Mouse (Mus musculus): ENCODE data around the gene Rnf8. TPM values are rescaled to one million over a fixed set of nuclear protein-coding genes. Genes with fewer than 3 reads are reported as not detected.

The Rnf8 gene
- polyA plus RNA-seq, 1 experiment from 2014 or later: 75.3 TPM

DNA sequence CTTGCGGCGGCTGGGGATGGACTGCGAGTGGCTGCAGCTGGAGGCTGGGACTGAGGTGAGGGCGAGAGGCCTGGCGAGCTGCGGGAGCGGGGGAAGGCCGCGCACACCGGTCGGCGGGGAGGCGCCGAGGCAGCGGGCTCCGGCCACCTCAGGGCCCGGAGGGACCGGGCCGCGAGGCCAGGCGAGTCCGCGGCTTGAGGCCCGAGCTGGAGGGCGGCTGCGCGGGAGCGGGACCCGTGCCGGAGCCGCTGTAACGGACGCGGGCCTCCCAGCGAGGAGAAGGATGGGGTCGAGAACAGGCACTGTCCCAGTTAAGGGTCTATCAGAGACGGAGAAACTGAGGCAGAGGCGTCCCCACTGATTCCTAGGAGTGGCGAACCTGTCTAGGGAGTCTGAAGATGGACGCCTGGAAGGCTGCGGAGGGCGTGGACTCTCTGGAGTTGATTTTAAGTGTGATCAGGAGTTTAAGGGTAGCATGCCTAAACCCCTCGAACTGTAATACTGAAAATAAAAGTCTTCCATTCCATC lies 498 bp downstream of the Rnf8 start:
- H3K36me3 ChIP-seq (ENCODE audit: control insufficient read depth, insufficient read depth, low read length): peaks cover 9% of the 10 kb centered on the region; the same call in 1 of the 2 replicates
- H3K9ac ChIP-seq (ENCODE audit: low read depth, low read length): peak overlapping the region; percentile 92
- H3K9me3 ChIP-seq (replicated peaks; ENCODE audit: control insufficient read depth, low read length, poor library complexity, severe bottlenecking): no peaks in the 10 kb centered on the region
- peak overlapping the region; percentile 95 for H3K4me3 ChIP-seq (ENCODE audit: low read depth, low read length)
- peak overlapping the region; percentile 87 for H3K4me2 ChIP-seq (ENCODE audit: low read length)
- WGBS: under 1% methylated on average over 42 of the region's 43 CpGs
- H3K27ac ChIP-seq (ENCODE audit: low read length): peak overlapping the region; percentile 93
- H3K27me3 ChIP-seq (ENCODE audit: control insufficient read depth, insufficient read depth, low read depth, low read length): no peaks in the 10 kb centered on the region
- H3K4me1 ChIP-seq (ENCODE audit: control insufficient read depth, insufficient read depth, low read length): peaks cover 23% of the 10 kb centered on the region
- ATAC-seq: no peak; the same call in 1 of the 2 replicates

DNA sequence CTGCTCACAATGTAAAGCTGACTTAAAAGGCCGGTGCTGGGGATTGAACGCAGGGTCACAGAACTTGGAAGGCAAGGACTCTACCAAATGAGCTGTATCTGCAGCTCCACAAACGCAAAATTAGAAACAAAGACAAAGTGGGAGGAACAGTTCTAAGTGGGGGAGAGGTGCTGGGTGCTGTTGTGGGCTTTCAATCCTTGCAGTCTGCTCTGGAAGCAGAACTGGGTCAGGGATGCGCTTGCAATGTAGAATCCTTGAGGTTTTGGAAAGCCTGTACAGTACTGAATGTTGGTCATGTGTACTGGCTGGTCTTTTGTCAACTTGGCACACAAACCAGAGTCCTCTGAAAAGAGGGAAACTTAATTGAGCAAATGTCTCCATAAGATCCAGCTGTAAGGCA lies 1.0 kb downstream of the Rnf8 start:
- Histone ChIP-seq H3K9me3 (replicated peaks; ENCODE audit: control insufficient read depth, low read length, poor library complexity, severe bottlenecking) (no peaks in the 10 kb centered on the region), H3K4me1 (ENCODE audit: control insufficient read depth, insufficient read depth, low read length) (peaks cover 23% of the 10 kb centered on the region), H3K4me2 (ENCODE audit: low read length) (peak overlapping the region; percentile 87), H3K36me3 (ENCODE audit: control insufficient read depth, insufficient read depth, low read length) (peaks cover 9% of the 10 kb centered on the region; the same call in 1 of the 2 replicates), H3K27me3 (ENCODE audit: control insufficient read depth, insufficient read depth, low read depth, low read length) (no peaks in the 10 kb centered on the region), H3K9ac (ENCODE audit: low read depth, low read length) (peak overlapping the region; percentile 92), H3K27ac (ENCODE audit: low read length) (0 out of 2 replicates have a peak overlapping the region, but pooled peaks have one; percentile 93), H3K4me3 (ENCODE audit: low read depth, low read length) (peak overlapping the region; percentile 95)
- WGBS: 12% methylated on average over 4 of the region's 4 CpGs
- no peak for ATAC-seq

DNA sequence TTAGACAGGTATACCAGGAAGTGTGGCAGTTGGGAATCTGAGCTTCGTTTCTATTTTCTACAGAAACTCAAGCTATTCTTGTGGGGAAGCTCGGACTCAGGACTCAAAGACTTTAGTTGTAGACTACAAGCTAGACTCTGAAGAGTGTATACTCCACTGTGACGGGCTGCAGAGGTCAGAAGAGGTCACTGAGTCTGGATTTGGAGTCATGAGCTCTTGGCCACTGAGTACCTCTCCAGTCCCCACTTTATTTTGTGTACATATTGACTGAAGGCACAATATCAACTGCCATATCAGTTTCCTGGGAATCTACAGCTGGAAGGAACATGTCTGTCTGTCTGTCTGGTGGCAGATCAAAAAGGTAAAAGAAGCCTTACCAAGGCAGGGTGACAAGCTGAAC lies 4.6 kb downstream of the Rnf8 start:
- 94% methylated on average over 3 of the region's 3 CpGs for WGBS
- H3K36me3 ChIP-seq (ENCODE audit: control insufficient read depth, insufficient read depth, low read length): peaks cover 27% of the 10 kb centered on the region
- H3K4me2 ChIP-seq (ENCODE audit: low read length): no peak overlapping the region
- no peak overlapping the region for H3K27ac ChIP-seq (ENCODE audit: low read length)
- H3K4me1 ChIP-seq (ENCODE audit: control insufficient read depth, insufficient read depth, low read length): peaks cover 20% of the 10 kb centered on the region
- H3K9me3 ChIP-seq (replicated peaks; ENCODE audit: control insufficient read depth, low read length, poor library complexity, severe bottlenecking): no peaks in the 10 kb centered on the region
- H3K4me3 ChIP-seq (ENCODE audit: low read depth, low read length): no peak overlapping the region
- no peak for ATAC-seq
- H3K27me3 ChIP-seq (ENCODE audit: control insufficient read depth, insufficient read depth, low read depth, low read length): no peaks in the 10 kb centered on the region
- H3K9ac ChIP-seq (ENCODE audit: low read depth, low read length): no peak overlapping the region

DNA sequence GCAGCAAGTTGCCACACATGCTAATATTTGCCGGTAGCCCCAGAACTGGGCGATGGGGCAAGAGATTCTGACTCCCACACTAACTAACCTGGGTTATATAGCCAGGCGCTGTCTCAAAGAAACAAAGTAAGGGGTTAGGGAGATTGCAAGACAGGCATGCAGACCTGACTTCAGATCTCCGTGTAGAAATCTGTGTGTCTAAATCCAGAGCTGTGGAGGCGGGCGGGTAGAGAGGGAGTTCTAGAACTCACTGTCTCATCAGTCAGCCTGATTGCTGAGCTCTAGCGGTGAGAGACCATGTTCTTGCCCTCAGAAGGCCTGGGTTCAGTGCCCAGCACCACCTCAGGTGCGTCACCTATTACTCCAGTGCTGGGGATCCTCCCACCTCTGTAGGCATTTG lies 8.9 kb downstream of the Rnf8 start:
- WGBS: 94% methylated on average over 8 of the region's 8 CpGs
- H3K9ac ChIP-seq (ENCODE audit: low read depth, low read length): no peak overlapping the region
- peaks cover 55% of the 10 kb centered on the region for H3K36me3 ChIP-seq (ENCODE audit: control insufficient read depth, insufficient read depth, low read length)

DNA sequence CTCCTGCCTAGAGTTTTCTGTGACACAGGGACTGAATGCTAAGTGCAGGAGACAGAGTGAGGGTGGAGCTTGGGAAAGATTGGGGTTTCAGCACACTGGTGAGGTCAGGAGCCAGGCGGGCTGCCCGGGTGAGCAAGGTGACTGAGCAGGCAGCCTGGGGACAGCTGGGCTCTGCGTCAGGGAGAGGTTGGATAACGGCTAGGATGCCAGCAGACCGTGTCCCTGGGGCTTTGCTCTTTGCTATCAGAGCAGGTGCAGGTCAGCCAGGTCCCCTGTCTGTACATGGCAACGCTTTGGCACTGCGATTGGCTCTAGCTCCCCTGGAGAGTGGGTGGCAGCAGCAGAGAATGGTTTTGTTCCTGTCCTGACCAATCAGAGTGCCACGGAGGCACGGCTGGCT lies 12.7 kb downstream of the Rnf8 start:
- H3K4me2 ChIP-seq (ENCODE audit: low read length): no peak overlapping the region
- H3K4me1 ChIP-seq (ENCODE audit: control insufficient read depth, insufficient read depth, low read length): no peaks in the 10 kb centered on the region
- no peak overlapping the region for H3K9ac ChIP-seq (ENCODE audit: low read depth, low read length)
- H3K27ac ChIP-seq (ENCODE audit: low read length): no peak overlapping the region
- H3K9me3 ChIP-seq (replicated peaks; ENCODE audit: control insufficient read depth, low read length, poor library complexity, severe bottlenecking): no peaks in the 10 kb centered on the region
- H3K4me3 ChIP-seq (ENCODE audit: low read depth, low read length): no peak overlapping the region
- no peaks in the 10 kb centered on the region for H3K27me3 ChIP-seq (ENCODE audit: control insufficient read depth, insufficient read depth, low read depth, low read length)
- ATAC-seq: no peak
- WGBS: 90% methylated on average over 9 of the region's 9 CpGs
- H3K36me3 ChIP-seq (ENCODE audit: control insufficient read depth, insufficient read depth, low read length): peaks cover 53% of the 10 kb centered on the region

More for the DNA sequence above, 8.9 kb downstream of the Rnf8 start:
- no peak overlapping the region for H3K4me2 ChIP-seq (ENCODE audit: low read length)
- no peaks in the 10 kb centered on the region for H3K4me1 ChIP-seq (ENCODE audit: control insufficient read depth, insufficient read depth, low read length)
- H3K4me3 ChIP-seq (ENCODE audit: low read depth, low read length): no peak overlapping the region
- H3K9me3 ChIP-seq (replicated peaks; ENCODE audit: control insufficient read depth, low read length, poor library complexity, severe bottlenecking): no peaks in the 10 kb centered on the region
- H3K27me3 ChIP-seq (ENCODE audit: control insufficient read depth, insufficient read depth, low read depth, low read length): no peaks in the 10 kb centered on the region
- no peak overlapping the region for H3K27ac ChIP-seq (ENCODE audit: low read length)
- ATAC-seq: no peak

DNA sequence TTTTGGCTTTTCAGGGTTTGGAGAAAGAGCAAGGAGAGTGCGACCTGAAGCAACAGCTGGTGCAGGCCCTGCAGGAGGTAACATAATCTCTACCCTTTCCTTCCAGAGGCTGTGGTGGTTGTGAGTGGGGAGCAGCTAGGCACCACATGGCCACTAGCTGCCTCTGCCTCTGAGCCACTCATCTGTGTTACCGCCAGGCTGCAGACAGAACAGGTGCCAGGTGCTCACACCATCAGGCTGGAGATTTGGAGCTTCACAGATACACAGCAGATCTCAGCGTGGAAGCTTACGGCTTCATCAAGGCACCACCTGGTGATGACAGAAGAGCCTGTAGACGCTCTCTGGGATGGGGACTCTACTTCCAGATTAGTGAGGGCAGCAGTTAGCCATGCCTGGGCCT lies 14.4 kb downstream of the Rnf8 start:
- H3K9ac ChIP-seq (ENCODE audit: low read depth, low read length): no peak overlapping the region

DNA sequence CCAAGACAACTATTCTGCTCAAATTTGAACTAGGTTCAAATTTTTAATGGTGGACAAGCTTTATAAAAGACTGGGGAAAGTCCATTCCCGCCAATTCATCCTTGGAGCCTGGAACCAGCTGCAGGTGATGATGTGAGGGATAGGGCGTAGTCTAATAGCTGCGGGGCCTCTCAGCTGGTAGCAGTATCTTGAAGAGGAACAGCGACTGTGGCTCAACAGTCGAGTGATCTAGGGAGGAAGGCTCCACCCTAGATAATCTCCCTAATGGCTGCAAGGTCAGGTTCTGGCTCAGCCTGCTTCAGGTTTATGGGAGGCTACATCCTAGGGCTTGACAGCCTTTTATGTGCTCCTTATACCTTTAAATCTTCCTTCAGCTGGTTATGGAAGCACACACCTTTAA lies 15.0 kb downstream of the Rnf8 start:
- H3K4me2 ChIP-seq (ENCODE audit: low read length): no peak overlapping the region
- H3K4me3 ChIP-seq (ENCODE audit: low read depth, low read length): no peak overlapping the region
- H3K4me1 ChIP-seq (ENCODE audit: control insufficient read depth, insufficient read depth, low read length): no peaks in the 10 kb centered on the region
- no peak overlapping the region for H3K9ac ChIP-seq (ENCODE audit: low read depth, low read length)
- no peak for ATAC-seq
- no peaks in the 10 kb centered on the region for H3K27me3 ChIP-seq (ENCODE audit: control insufficient read depth, insufficient read depth, low read depth, low read length)
- 91% methylated on average over 5 of the region's 5 CpGs for WGBS
- no peaks in the 10 kb centered on the region for H3K9me3 ChIP-seq (replicated peaks; ENCODE audit: control insufficient read depth, low read length, poor library complexity, severe bottlenecking)
- peaks cover 44% of the 10 kb centered on the region for H3K36me3 ChIP-seq (ENCODE audit: control insufficient read depth, insufficient read depth, low read length)
- H3K27ac ChIP-seq (ENCODE audit: low read length): no peak overlapping the region

More for the DNA sequence above, 14.4 kb downstream of the Rnf8 start:
- H3K4me3 ChIP-seq (ENCODE audit: low read depth, low read length): no peak overlapping the region
- ATAC-seq: no peak
- no peak overlapping the region for H3K27ac ChIP-seq (ENCODE audit: low read length)
- H3K36me3 ChIP-seq (ENCODE audit: control insufficient read depth, insufficient read depth, low read length): peaks cover 46% of the 10 kb centered on the region
- 80% methylated on average over 5 of the region's 5 CpGs for WGBS
- no peaks in the 10 kb centered on the region for H3K9me3 ChIP-seq (replicated peaks; ENCODE audit: control insufficient read depth, low read length, poor library complexity, severe bottlenecking)
- H3K27me3 ChIP-seq (ENCODE audit: control insufficient read depth, insufficient read depth, low read depth, low read length): no peaks in the 10 kb centered on the region
- no peaks in the 10 kb centered on the region for H3K4me1 ChIP-seq (ENCODE audit: control insufficient read depth, insufficient read depth, low read length)
- no peak overlapping the region for H3K4me2 ChIP-seq (ENCODE audit: low read length)

DNA sequence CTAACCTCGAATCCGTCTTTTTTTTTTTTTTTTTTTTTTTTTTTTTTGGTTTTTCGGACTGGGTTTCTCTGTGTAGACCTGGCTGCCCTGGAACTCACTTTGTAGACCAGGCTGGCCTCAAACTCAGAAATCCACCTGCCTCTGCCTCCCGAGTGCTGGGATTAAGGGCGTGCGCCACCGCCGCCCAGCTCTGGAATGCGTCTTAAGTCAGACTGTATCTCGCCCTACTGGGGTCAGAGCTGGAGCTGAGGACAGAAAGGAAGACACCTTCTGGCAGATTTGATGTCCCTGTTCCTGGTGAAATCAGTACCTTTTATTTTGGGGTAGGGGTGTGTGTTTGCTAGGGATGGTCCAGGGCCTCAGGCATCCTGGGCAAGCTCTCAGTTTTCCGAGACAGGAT lies 17.7 kb downstream of the Rnf8 start:
- no peak overlapping the region for H3K9ac ChIP-seq (ENCODE audit: low read depth, low read length)
- no peak overlapping the region for H3K4me3 ChIP-seq (ENCODE audit: low read depth, low read length)
- WGBS: 95% methylated on average over 11 of the region's 11 CpGs
- H3K9me3 ChIP-seq (replicated peaks; ENCODE audit: control insufficient read depth, low read length, poor library complexity, severe bottlenecking): no peaks in the 10 kb centered on the region
- H3K27ac ChIP-seq (ENCODE audit: low read length): no peak overlapping the region
- no peak overlapping the region for H3K4me2 ChIP-seq (ENCODE audit: low read length)
- ATAC-seq: no peak
- peaks cover 43% of the 10 kb centered on the region for H3K36me3 ChIP-seq (ENCODE audit: control insufficient read depth, insufficient read depth, low read length)
- no peaks in the 10 kb centered on the region for H3K4me1 ChIP-seq (ENCODE audit: control insufficient read depth, insufficient read depth, low read length)
- no peaks in the 10 kb centered on the region for H3K27me3 ChIP-seq (ENCODE audit: control insufficient read depth, insufficient read depth, low read depth, low read length)

DNA sequence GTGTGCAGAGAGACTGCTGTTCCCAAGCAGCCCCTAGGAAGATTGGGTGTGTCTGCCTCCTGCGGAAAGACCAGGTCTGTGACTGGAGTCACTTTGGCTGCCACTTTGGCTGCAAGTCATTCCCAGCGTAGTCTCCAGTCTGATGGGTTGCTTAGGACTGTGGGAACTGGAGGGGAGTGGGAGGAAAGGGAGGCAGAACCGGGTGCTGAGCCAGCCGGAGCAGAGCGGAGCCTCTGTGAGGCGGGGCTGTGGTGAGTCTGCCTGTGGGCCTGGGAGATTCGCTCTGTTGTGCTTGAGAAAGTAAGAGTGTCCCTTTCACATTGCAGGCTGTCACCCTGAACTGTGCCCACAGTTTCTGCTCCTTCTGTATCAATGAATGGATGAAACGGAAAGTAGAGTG lies 20.9 kb downstream of the Rnf8 start:
- Histone ChIP-seq H3K27ac (ENCODE audit: low read length) (no peak overlapping the region), H3K4me2 (ENCODE audit: low read length) (no peak overlapping the region), H3K36me3 (ENCODE audit: control insufficient read depth, insufficient read depth, low read length) (peaks cover 32% of the 10 kb centered on the region), H3K27me3 (ENCODE audit: control insufficient read depth, insufficient read depth, low read depth, low read length) (no peaks in the 10 kb centered on the region), H3K9ac (ENCODE audit: low read depth, low read length) (no peak overlapping the region), H3K9me3 (replicated peaks; ENCODE audit: control insufficient read depth, low read length, poor library complexity, severe bottlenecking) (no peaks in the 10 kb centered on the region), H3K4me1 (ENCODE audit: control insufficient read depth, insufficient read depth, low read length) (no peaks in the 10 kb centered on the region), H3K4me3 (ENCODE audit: low read depth, low read length) (no peak overlapping the region)
- 93% methylated on average over 8 of the region's 8 CpGs for WGBS
- ATAC-seq: no peak
